Mouse (Mus musculus): Measurements from ENCODE around the gene Dnase1l1. TPM values are rescaled to one million over a fixed set of nuclear protein-coding genes. Genes with fewer than 3 reads are reported as not detected.

Gene Dnase1l1
- 4.2 and 5.2 TPM in 2 replicates for polyA plus RNA-seq (2014; fragmentation: Nextera tagmentation; extraction: Ambion mirVana)

GRCm38 (mm10) chrX:74281732-74282394 is at the start of gene Dnase1l1, which contains the start of gene Taz:
Gene Dnase1l1 (minus strand): TSS chrX:74282337.
Gene Taz (plus strand): TSS chrX:74281912.
- Histone ChIP-seq H3K27ac (replicated peaks; ENCODE audit: low read depth, low read length) (no peak within 1 kb of the TSS; the same call in none of the 2 replicates), H3K36me3 (replicated peaks; ENCODE audit: control insufficient read depth, insufficient read depth, low read depth, low read length) (no peaks in the 10 kb centered on the region), H3K4me2 (ENCODE audit: low read depth, low read length) (peak within 1 kb of the TSS; percentile 60), H3K9me3 (replicated peaks; ENCODE audit: control insufficient read depth, low read length) (no peaks in the 10 kb centered on the region), H3K9ac (replicated peaks; ENCODE audit: low read length) (peak within 1 kb of the TSS; percentile 70), H3K27me3 (ENCODE audit: control insufficient read depth, insufficient read depth, low read length) (no peaks in the 10 kb centered on the region), H3K4me1 (ENCODE audit: control insufficient read depth, insufficient read depth, low read length) (no peaks in the 10 kb centered on the region), H3K4me3 (ENCODE audit: low read depth, low read length) (peak within 1 kb of the TSS; percentile 57)
- WGBS: 13% methylated on average over 16 of the region's 16 CpGs
- ATAC-seq (replicated peaks; ENCODE audit: insufficient number of reproducible peaks, low FRiP score, low TSS enrichment, low read depth): peak; percentile 88
- peak; percentile 71 for DNase-seq (ENCODE audit: low spot score)

- H3K36me3 ChIP-seq (replicated peaks; ENCODE audit: control insufficient read depth, insufficient read depth, low read depth, low read length): no peaks in the 10 kb centered on the region
- DNase-seq (ENCODE audit: low spot score) (no peak), ATAC-seq (replicated peaks; ENCODE audit: insufficient number of reproducible peaks, low FRiP score, low TSS enrichment, low read depth) (no peak)
- no peaks in the 10 kb centered on the region for H3K9me3 ChIP-seq (replicated peaks; ENCODE audit: control insufficient read depth, low read length)
- 48% methylated on average over 2 of the region's 2 CpGs for WGBS
- H3K4me1 ChIP-seq (ENCODE audit: control insufficient read depth, insufficient read depth, low read length): no peaks in the 10 kb centered on the region
- H3K4me2 ChIP-seq (ENCODE audit: low read depth, low read length): peak overlapping the region; percentile 53; the same call in 1 of the 2 replicates
- H3K4me3 ChIP-seq (ENCODE audit: low read depth, low read length): peak overlapping the region; percentile 53
- H3K27ac ChIP-seq (replicated peaks; ENCODE audit: low read depth, low read length): no peak overlapping the region
- H3K9ac ChIP-seq (replicated peaks; ENCODE audit: low read length): peak overlapping the region; percentile 41
- no peaks in the 10 kb centered on the region for H3K27me3 ChIP-seq (ENCODE audit: control insufficient read depth, insufficient read depth, low read length)
Measured at GRCm38 (mm10) chrX:74330166-74330930, 48.2 kb upstream of the Dnase1l1 start.

GRCm38 (mm10) chrX:74329215-74329671 is 47.1 kb upstream of the Dnase1l1 start:
- Histone ChIP-seq H3K36me3 (replicated peaks; ENCODE audit: control insufficient read depth, insufficient read depth, low read depth, low read length) (no peaks in the 10 kb centered on the region), H3K27ac (replicated peaks; ENCODE audit: low read depth, low read length) (no peak overlapping the region), H3K9me3 (replicated peaks; ENCODE audit: control insufficient read depth, low read length) (no peaks in the 10 kb centered on the region), H3K9ac (replicated peaks; ENCODE audit: low read length) (peak overlapping the region; percentile 73), H3K4me1 (ENCODE audit: control insufficient read depth, insufficient read depth, low read length) (no peaks in the 10 kb centered on the region), H3K4me2 (ENCODE audit: low read depth, low read length) (peak overlapping the region; percentile 53), H3K4me3 (ENCODE audit: low read depth, low read length) (peak overlapping the region; percentile 53), H3K27me3 (ENCODE audit: control insufficient read depth, insufficient read depth, low read length) (no peaks in the 10 kb centered on the region)
- WGBS: 12% methylated on average over 9 of the region's 10 CpGs
- ATAC-seq (replicated peaks; ENCODE audit: insufficient number of reproducible peaks, low FRiP score, low TSS enrichment, low read depth) (peak; percentile 44; the same call in 1 of the 2 replicates), DNase-seq (ENCODE audit: low spot score) (no peak)

GRCm38 (mm10) chrX:74328725-74329161 is 46.6 kb upstream of the Dnase1l1 start, which contains the start of gene Plxna3:
Gene Plxna3 (plus strand): TSS chrX:74329066.
- peak within 1 kb of the TSS; percentile 53 for H3K4me2 ChIP-seq (ENCODE audit: low read depth, low read length)

GRCm38 (mm10) chrX:74312540-74313464 is 30.7 kb upstream of the Dnase1l1 start, which contains the start of gene Fam50a:
Gene Fam50a (plus strand): TSS chrX:74313033.
- H3K27ac ChIP-seq (replicated peaks; ENCODE audit: low read depth, low read length): no peak within 1 kb of the TSS
- H3K36me3 ChIP-seq (replicated peaks; ENCODE audit: control insufficient read depth, insufficient read depth, low read depth, low read length): no peaks in the 10 kb centered on the region
- no peaks in the 10 kb centered on the region for H3K27me3 ChIP-seq (ENCODE audit: control insufficient read depth, insufficient read depth, low read length)
- no peaks in the 10 kb centered on the region for H3K4me1 ChIP-seq (ENCODE audit: control insufficient read depth, insufficient read depth, low read length)
- H3K9ac ChIP-seq (replicated peaks; ENCODE audit: low read length): peak within 1 kb of the TSS; percentile 65
- no peaks in the 10 kb centered on the region for H3K9me3 ChIP-seq (replicated peaks; ENCODE audit: control insufficient read depth, low read length)
- peak within 1 kb of the TSS; percentile 74 for H3K4me2 ChIP-seq (ENCODE audit: low read depth, low read length)
- H3K4me3 ChIP-seq (ENCODE audit: low read depth, low read length): peak within 1 kb of the TSS; percentile 54
- DNase-seq (ENCODE audit: low spot score) (peak; percentile 88), ATAC-seq (replicated peaks; ENCODE audit: insufficient number of reproducible peaks, low FRiP score, low TSS enrichment, low read depth) (peak; percentile 89)
- WGBS: 20% methylated on average over 59 of the region's 59 CpGs

More at GRCm38 (mm10) chrX:74328725-74329161, 46.6 kb upstream of the Dnase1l1 start, which contains the start of gene Plxna3:
- Histone ChIP-seq H3K4me3 (ENCODE audit: low read depth, low read length) (peak within 1 kb of the TSS; percentile 53), H3K27me3 (ENCODE audit: control insufficient read depth, insufficient read depth, low read length) (no peaks in the 10 kb centered on the region), H3K27ac (replicated peaks; ENCODE audit: low read depth, low read length) (no peak within 1 kb of the TSS), H3K36me3 (replicated peaks; ENCODE audit: control insufficient read depth, insufficient read depth, low read depth, low read length) (no peaks in the 10 kb centered on the region), H3K9me3 (replicated peaks; ENCODE audit: control insufficient read depth, low read length) (no peaks in the 10 kb centered on the region), H3K4me1 (ENCODE audit: control insufficient read depth, insufficient read depth, low read length) (no peaks in the 10 kb centered on the region), H3K9ac (replicated peaks; ENCODE audit: low read length) (peak within 1 kb of the TSS; percentile 73)
- 16% methylated on average over 28 of the region's 30 CpGs for WGBS
- DNase-seq (ENCODE audit: low spot score): peak; percentile 70
- ATAC-seq (replicated peaks; ENCODE audit: insufficient number of reproducible peaks, low FRiP score, low TSS enrichment, low read depth): peak; percentile 93

- DNase-seq (ENCODE audit: low spot score) (peak; percentile 73), ATAC-seq (replicated peaks; ENCODE audit: insufficient number of reproducible peaks, low FRiP score, low TSS enrichment, low read depth) (peak; percentile 76)
- no peaks in the 10 kb centered on the region for H3K27me3 ChIP-seq (ENCODE audit: control insufficient read depth, insufficient read depth, low read length)
- peak within 1 kb of the TSS; percentile 49 for H3K27ac ChIP-seq (replicated peaks; ENCODE audit: low read depth, low read length)
- no peaks in the 10 kb centered on the region for H3K9me3 ChIP-seq (replicated peaks; ENCODE audit: control insufficient read depth, low read length)
- peaks cover 2% of the 10 kb centered on the region; the same call in 1 of the 2 replicates for H3K36me3 ChIP-seq (replicated peaks; ENCODE audit: control insufficient read depth, insufficient read depth, low read depth, low read length)
- 16% methylated on average over 41 of the region's 41 CpGs for WGBS
- peak within 1 kb of the TSS; percentile 57 for H3K4me2 ChIP-seq (ENCODE audit: low read depth, low read length)
- H3K9ac ChIP-seq (replicated peaks; ENCODE audit: low read length): peak within 1 kb of the TSS; percentile 74
- H3K4me3 ChIP-seq (ENCODE audit: low read depth, low read length): peak within 1 kb of the TSS; percentile 58
- no peaks in the 10 kb centered on the region for H3K4me1 ChIP-seq (ENCODE audit: control insufficient read depth, insufficient read depth, low read length)
Measured at GRCm38 (mm10) chrX:74304867-74305700, 22.9 kb upstream of the Dnase1l1 start, which contains the start of gene Gdi1. Gene Gdi1 (plus strand): TSS chrX:74304998.
